Mouse (Mus musculus) forebrain, embryonic 10.5 days (tissue): ENCODE results near the gene Lacc1. TPM values are rescaled to one million over a fixed set of nuclear protein-coding genes. Genes with fewer than 3 reads are reported as not detected.
A peak's percentile ranks its signal among the peaks of the same experiment; 100 is the strongest.

Source experiments
- DNase-seq: peaks from one replicate; pipeline ENCODE4 v3.0.0-alpha.2; 2017; ENCODE audit warnings: low spot score; ENCODE audit errors: extremely low spot score
- H3K27ac ChIP-seq: fragments of 300-500 bp; sonication (generic); 2 replicates; pipeline ENCODE4 v1.5.1; 2016; ENCODE audit warnings: mild to moderate bottlenecking
- H3K27me3 ChIP-seq: fragments of 300-500 bp; sonication (generic); 2 replicates; pipeline ENCODE4 v1.6.1; 2016; ENCODE audit warnings: mild to moderate bottlenecking; ENCODE audit not compliant: poor library complexity, severe bottlenecking
- H3K36me3 ChIP-seq: fragments of 300-500 bp; sonication (generic); replicated peaks from 2 replicates; pipeline ENCODE4 v1.6.1; 2016; ENCODE audit warnings: mild to moderate bottlenecking, moderate library complexity
- H3K4me1 ChIP-seq: fragments of 300-500 bp; sonication (generic); 2 replicates; pipeline ENCODE4 v1.6.1; 2016
- H3K4me3 ChIP-seq: fragments of 300-500 bp; sonication (generic); 2 replicates; pipeline ENCODE4 v1.5.1; 2016; ENCODE audit warnings: mild to moderate bottlenecking, moderate library complexity
- H3K9me3 ChIP-seq: fragments of 300-500 bp; sonication (generic); 2 replicates; pipeline ENCODE4 v1.6.1; 2016; ENCODE audit warnings: mild to moderate bottlenecking, moderate library complexity
- WGBS: fragments of 180-500 bp; shearing (Covaris S2); methylation state at CpG from one replicate; pipeline ENCODE4 v1.1.7; 2016; 5-methylcytosine and 5-hydroxymethylcytosine counted together
- polyA plus RNA-seq: library from polyadenylated mRNA; unstranded; fragments of >200 nt; fragmentation: Nextera tagmentation; extraction: Ambion mirVana; gene quantifications from 2 replicates; pipeline ENCODE4 v1.2.1, GENCODE M21; 2016

Gene Lacc1
- polyA plus RNA-seq: 3.8 and 4.0 TPM in 2 replicates

DNA sequence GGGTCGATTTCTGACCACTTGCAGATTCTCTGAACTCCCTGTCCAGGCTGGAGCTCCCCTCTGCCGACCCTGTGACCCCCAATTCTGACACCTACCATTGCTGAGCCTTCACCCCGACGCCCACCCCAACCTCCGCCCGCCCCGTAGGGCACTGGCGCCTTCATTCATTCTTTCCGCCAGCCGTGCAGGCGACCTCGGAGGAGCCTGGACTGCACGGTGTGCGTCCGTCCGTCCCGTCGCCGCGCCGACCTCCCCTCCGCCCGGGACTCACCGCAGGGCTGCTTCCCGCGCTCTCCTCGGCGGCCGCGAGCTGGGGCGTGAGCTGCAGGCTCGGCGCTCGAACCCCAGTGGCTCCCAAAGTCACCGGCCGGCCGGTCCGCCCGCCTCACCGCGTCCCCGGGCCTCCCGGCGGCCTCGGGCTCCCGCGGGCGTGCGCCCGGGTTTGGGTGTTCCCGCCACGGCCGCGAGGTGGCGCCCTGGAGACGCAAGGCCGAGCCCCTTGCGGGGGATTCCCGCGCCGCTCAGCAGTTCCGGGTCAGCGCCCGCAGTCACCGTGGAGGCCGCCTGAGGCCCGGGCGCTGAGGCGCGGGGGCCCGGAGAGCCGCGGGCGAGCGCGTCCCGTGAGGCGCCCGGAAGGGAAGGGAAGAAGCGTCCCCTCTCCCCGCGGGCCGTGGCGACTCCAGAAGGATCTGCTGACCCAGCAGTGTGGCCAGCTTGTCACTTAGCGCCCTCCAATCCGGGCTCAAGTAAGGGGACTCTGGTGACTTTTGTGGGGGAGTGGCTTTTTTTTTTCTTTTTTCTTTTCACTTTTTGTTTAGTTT lies at the start of gene Lacc1, which contains the start of gene Ccdc122:
TSS of gene Lacc1 (minus strand) at position 679 of the 821 bp plus-strand sequence.
TSS of gene Ccdc122 (plus strand) at position 547 of the 821 bp plus-strand sequence.
- peak; percentile 80 for DNase-seq
- WGBS: 1% methylated on average over 86 of the region's 86 CpGs
- H3K36me3 ChIP-seq: no peaks in the 10 kb centered on the region
- H3K27ac ChIP-seq: peak within 1 kb of the TSS; percentile 88
- H3K9me3 ChIP-seq: no peaks in the 10 kb centered on the region
- peaks cover 24% of the 10 kb centered on the region for H3K4me1 ChIP-seq
- H3K27me3 ChIP-seq: peaks cover 14% of the 10 kb centered on the region
- peak within 1 kb of the TSS; percentile 74 for H3K4me3 ChIP-seq

DNA sequence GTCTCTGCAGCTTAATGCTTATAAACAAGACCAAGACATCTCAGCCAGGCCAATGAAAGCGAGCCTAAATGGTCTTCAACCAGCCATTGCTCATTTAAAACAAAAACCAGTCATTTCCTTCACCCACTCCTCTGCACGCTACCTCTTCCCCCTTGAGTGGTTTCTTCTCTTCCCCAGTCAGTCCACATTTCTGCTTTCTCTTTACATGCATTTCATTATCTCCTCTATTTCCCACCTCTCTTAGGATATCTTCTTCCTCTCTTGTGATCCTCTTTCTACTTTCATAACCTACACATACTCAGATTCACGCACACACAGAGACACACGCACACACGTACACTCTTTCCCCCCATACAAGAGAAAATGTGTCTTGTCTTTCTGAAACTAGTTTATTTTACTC lies 44.5 kb upstream of the Lacc1 start:
- Histone ChIP-seq H3K4me3 (no peak overlapping the region), H3K27ac (no peak overlapping the region), H3K36me3 (no peaks in the 10 kb centered on the region), H3K27me3 (no peaks in the 10 kb centered on the region), H3K9me3 (no peaks in the 10 kb centered on the region), H3K4me1 (no peaks in the 10 kb centered on the region)
- WGBS: 93% methylated on average over 5 of the region's 5 CpGs
- no peak for DNase-seq

DNA sequence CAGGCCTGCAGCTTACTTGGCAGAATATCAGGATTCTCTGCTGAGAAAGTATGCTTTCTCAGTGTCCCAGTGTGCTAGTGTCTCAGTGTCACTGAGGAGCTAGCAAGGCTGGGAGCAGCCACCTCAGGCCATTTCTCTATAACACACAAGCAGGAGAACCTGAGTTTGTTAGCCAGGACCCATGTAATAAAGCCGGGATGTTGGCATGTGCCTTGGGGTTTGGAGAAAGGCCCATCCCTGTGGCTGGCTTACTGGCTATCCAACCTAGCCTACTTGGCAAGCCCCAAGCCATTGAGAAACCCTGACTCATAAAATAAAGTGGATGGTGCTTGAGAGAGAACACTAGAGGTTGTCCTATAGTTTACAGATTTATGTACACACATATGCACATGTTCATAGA lies 32.7 kb upstream of the Lacc1 start:
- WGBS: 75% methylated on average over 1 of the region's 1 CpGs
- Histone ChIP-seq H3K9me3 (no peaks in the 10 kb centered on the region), H3K36me3 (no peaks in the 10 kb centered on the region), H3K27me3 (no peaks in the 10 kb centered on the region), H3K27ac (no peak overlapping the region), H3K4me1 (no peaks in the 10 kb centered on the region), H3K4me3 (no peak overlapping the region)
- DNase-seq: no peak

DNA sequence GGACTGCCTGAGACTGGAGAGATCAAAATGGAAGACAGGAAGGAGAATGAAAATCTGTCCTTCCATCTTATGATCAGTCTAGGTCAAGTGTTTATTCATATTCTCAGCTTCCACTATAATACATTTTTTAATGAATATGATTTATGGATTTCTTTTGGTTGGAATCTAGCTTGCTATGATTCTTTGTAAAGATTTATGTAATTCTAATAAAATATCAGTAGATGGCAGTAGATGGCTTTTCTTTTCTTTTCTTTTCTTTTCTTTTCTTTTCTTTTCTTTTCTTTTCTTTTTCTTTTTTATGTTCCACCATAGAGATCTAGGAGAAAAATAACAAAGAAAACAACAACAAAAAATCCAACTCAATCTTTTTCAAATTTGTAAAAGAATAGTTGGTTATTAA lies 16.6 kb upstream of the Lacc1 start:
- no peaks in the 10 kb centered on the region for H3K36me3 ChIP-seq
- no peak for DNase-seq
- no peaks in the 10 kb centered on the region; the same call in 1 of the 2 replicates for H3K9me3 ChIP-seq
- H3K27ac ChIP-seq: no peak overlapping the region
- H3K4me3 ChIP-seq: no peak overlapping the region
- H3K4me1 ChIP-seq: no peaks in the 10 kb centered on the region
- H3K27me3 ChIP-seq: no peaks in the 10 kb centered on the region

GRCm38 (mm10) chr14:77037832-77038425 lies 1.2 kb upstream of the Lacc1 start:
- DNase-seq: no peak
- H3K36me3 ChIP-seq: no peaks in the 10 kb centered on the region
- no peaks in the 10 kb centered on the region for H3K9me3 ChIP-seq
- H3K4me1 ChIP-seq: peaks cover 24% of the 10 kb centered on the region
- H3K27ac ChIP-seq: no peak overlapping the region
- no peak overlapping the region for H3K4me3 ChIP-seq
- peaks cover 14% of the 10 kb centered on the region for H3K27me3 ChIP-seq
- WGBS: 83% methylated on average over 8 of the region's 8 CpGs

- no peak for DNase-seq
Observed at GRCm38 (mm10) chr14:77037330-77037729, 626 bp upstream of the Lacc1 start.

DNA sequence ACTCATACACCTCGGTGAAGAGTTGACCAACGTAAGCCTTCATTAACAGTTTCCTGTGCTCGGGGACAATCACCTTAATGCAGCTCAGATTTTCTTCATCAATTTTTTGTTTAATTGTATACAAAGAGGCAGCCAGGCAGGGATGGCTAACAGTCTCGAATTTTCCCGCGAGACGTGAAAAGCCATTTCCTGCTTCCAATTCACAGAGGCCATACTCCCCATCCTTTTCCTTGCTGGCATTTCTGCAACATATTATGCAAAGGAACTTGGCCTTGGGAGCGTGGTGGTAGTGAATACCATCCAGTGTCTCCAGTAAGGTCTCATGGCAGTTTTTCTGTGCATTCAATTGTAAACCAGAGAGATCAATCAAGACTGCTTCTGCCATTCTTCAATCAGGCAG lies 1.7 kb downstream of the Lacc1 start:
- no peak overlapping the region for H3K27ac ChIP-seq
- DNase-seq: no peak
- 89% methylated on average over 8 of the region's 8 CpGs for WGBS
- H3K4me1 ChIP-seq: peaks cover 24% of the 10 kb centered on the region
- no peaks in the 10 kb centered on the region for H3K9me3 ChIP-seq
- no peak overlapping the region for H3K4me3 ChIP-seq
- H3K36me3 ChIP-seq: no peaks in the 10 kb centered on the region
- peaks cover 14% of the 10 kb centered on the region for H3K27me3 ChIP-seq

More at GRCm38 (mm10) chr14:77037330-77037729, 626 bp upstream of the Lacc1 start:
- 96% methylated on average over 5 of the region's 5 CpGs for WGBS
- Histone ChIP-seq H3K36me3 (no peaks in the 10 kb centered on the region), H3K27ac (no peak overlapping the region), H3K4me1 (peaks cover 24% of the 10 kb centered on the region), H3K27me3 (peaks cover 14% of the 10 kb centered on the region), H3K4me3 (no peak overlapping the region), H3K9me3 (no peaks in the 10 kb centered on the region)

GRCm38 (mm10) chr14:77034175-77034915 lies 2.4 kb downstream of the Lacc1 start:
- H3K27me3 ChIP-seq: peaks cover 14% of the 10 kb centered on the region
- WGBS: 66% methylated on average over 7 of the region's 7 CpGs
- peaks cover 24% of the 10 kb centered on the region for H3K4me1 ChIP-seq
- DNase-seq: no peak
- no peak overlapping the region for H3K27ac ChIP-seq
- H3K9me3 ChIP-seq: no peaks in the 10 kb centered on the region
- no peak overlapping the region for H3K4me3 ChIP-seq
- no peaks in the 10 kb centered on the region for H3K36me3 ChIP-seq

GRCm38 (mm10) chr14:77033391-77033790 lies 3.3 kb downstream of the Lacc1 start:
- Histone ChIP-seq H3K27me3 (peaks cover 14% of the 10 kb centered on the region), H3K27ac (no peak overlapping the region), H3K4me3 (no peak overlapping the region), H3K36me3 (no peaks in the 10 kb centered on the region), H3K4me1 (peaks cover 24% of the 10 kb centered on the region), H3K9me3 (no peaks in the 10 kb centered on the region)
- WGBS: 93% methylated on average over 3 of the region's 3 CpGs
- DNase-seq: no peak

GRCm38 (mm10) chr14:77032433-77032832 lies 4.3 kb downstream of the Lacc1 start:
- H3K4me3 ChIP-seq: no peak overlapping the region
- H3K9me3 ChIP-seq: no peaks in the 10 kb centered on the region
- peaks cover 24% of the 10 kb centered on the region for H3K4me1 ChIP-seq
- H3K27ac ChIP-seq: no peak overlapping the region
- no peak for DNase-seq
- peaks cover 14% of the 10 kb centered on the region for H3K27me3 ChIP-seq
- no peaks in the 10 kb centered on the region for H3K36me3 ChIP-seq
- 76% methylated on average over 5 of the region's 5 CpGs for WGBS

GRCm38 (mm10) chr14:77030808-77031207 lies 5.9 kb downstream of the Lacc1 start:
- no peak overlapping the region for H3K27ac ChIP-seq
- no peaks in the 10 kb centered on the region for H3K9me3 ChIP-seq
- H3K4me3 ChIP-seq: no peak overlapping the region
- H3K36me3 ChIP-seq: no peaks in the 10 kb centered on the region
- DNase-seq: no peak
- 91% methylated on average over 5 of the region's 5 CpGs for WGBS
- peaks cover 14% of the 10 kb centered on the region for H3K4me1 ChIP-seq
- H3K27me3 ChIP-seq: peaks cover 5% of the 10 kb centered on the region

- 63% methylated on average over 5 of the region's 5 CpGs for WGBS
- Histone ChIP-seq H3K9me3 (no peaks in the 10 kb centered on the region), H3K27ac (no peak overlapping the region), H3K4me3 (no peak overlapping the region), H3K36me3 (no peaks in the 10 kb centered on the region), H3K4me1 (peaks cover 7% of the 10 kb centered on the region), H3K27me3 (no peaks in the 10 kb centered on the region)
- DNase-seq: no peak
Observed at GRCm38 (mm10) chr14:77029319-77030054, 7.2 kb downstream of the Lacc1 start.
